Mouse (Mus musculus) CH12.LX (cell line): ENCODE results near the gene Hist1h4d.
"Not testable (repeated sequence)": the region's sequence is repeated elsewhere in the genome, so short reads cannot be mapped to it uniquely, and the experiment has no call there.

Experiments used
- CTCF ChIP-seq, 2 experiments: IDR thresholded peaks in 1 of 2; conservative IDR thresholded peaks in 1 of 2; 2 replicates each; pipeline ENCODE4 v1.5.1; 2011 to 2012; ENCODE audit warnings: low read depth in 2 of 2, low read length in 2 of 2, improper control_type of control experiment in 1 of 2, inconsistent platforms in 1 of 2, mild to moderate bottlenecking in 1 of 2, moderate library complexity in 1 of 2
- ETS1 ChIP-seq: conservative IDR thresholded peaks from 2 replicates; pipeline ENCODE4 v1.6.1; 2012; ENCODE audit warnings: low read depth, mild to moderate bottlenecking, inconsistent platforms, low read length, improper control_type of control experiment, moderate library complexity
- KAT2A ChIP-seq: IDR thresholded peaks from 2 replicates; pipeline ENCODE4 v1.6.1; 2012; ENCODE audit warnings: low read length, improper control_type of control experiment, inconsistent platforms; ENCODE audit not compliant: insufficient replicate concordance
- MAFK ChIP-seq: IDR thresholded peaks from 2 replicates; pipeline ENCODE4 v1.6.1; 2011; ENCODE audit warnings: low read length, improper control_type of control experiment; ENCODE audit not compliant: insufficient replicate concordance
- MAX ChIP-seq: IDR thresholded peaks from 2 replicates; pipeline ENCODE4 v1.6.1; 2011; ENCODE audit warnings: low read length, improper control_type of control experiment
- NELFE ChIP-seq: IDR thresholded peaks from 2 replicates; pipeline ENCODE4 v1.6.1; 2011; ENCODE audit warnings: low read depth, low read length, improper control_type of control experiment
- NRF1 ChIP-seq: IDR thresholded peaks from 2 replicates; pipeline ENCODE4 v1.6.1; 2014; ENCODE audit warnings: low read depth, mild to moderate bottlenecking, inconsistent platforms, low read length, improper control_type of control experiment, moderate library complexity
- POLR2AphosphoS2 ChIP-seq: IDR thresholded peaks from 2 replicates; pipeline ENCODE4 v1.6.1; 2011; ENCODE audit warnings: low read depth, low read length, improper control_type of control experiment
- TBP ChIP-seq: conservative IDR thresholded peaks from 2 replicates; pipeline ENCODE4 v1.6.1; 2011; ENCODE audit warnings: low read depth, low read length, improper control_type of control experiment

DNA sequence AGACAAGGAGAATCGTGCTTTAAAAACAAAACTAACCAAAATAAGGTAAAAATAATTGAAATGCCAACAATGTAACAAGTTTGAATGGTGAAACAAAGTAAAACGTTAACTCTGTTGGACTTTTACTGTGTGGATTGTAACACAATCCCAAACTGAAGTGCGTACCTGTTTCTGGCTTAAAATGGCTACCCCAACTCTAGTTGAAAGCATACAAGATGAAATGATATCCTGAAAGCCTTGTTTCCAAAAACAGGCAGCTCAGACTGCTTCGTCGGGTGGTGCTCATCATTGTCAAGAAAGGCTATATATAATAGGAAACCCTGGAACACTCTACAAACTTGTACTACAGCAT, 19.9 kb upstream of the Hist1h4d start:
- not testable (repeated sequence) for TF ChIP-seq CTCF (conservative IDR thresholded peaks at IDR 0.05 in 1 of 2, IDR thresholded peaks at IDR 0.05 in 1 of 2; ENCODE audit: low read depth in 2 of 2, low read length in 2 of 2); TBP; NELFE; NRF1; ETS1; MAFK; KAT2A; MAX; POLR2AphosphoS2
